Mouse (Mus musculus) olfactory bulb, adult 2 months (tissue): ENCODE measurements around the gene Lrrn2.

Source experiments
- CTCF ChIP-seq: fragments of 200-500 bp; IDR thresholded peaks from 2 replicates; pipeline ENCODE4 v1.5.1; 2012; ENCODE audit warnings: low read depth, mild to moderate bottlenecking, low read length, moderate library complexity; ENCODE audit not compliant: insufficient read depth
- POLR2A ChIP-seq: fragments of 200-500 bp; IDR thresholded peaks from 2 replicates; pipeline ENCODE4 v1.6.1; 2012; ENCODE audit warnings: mild to moderate bottlenecking, low read depth, low read length, moderate library complexity; ENCODE audit not compliant: insufficient read depth

GRCm38 (mm10) chr1:132853312-132853711 is 26.8 kb upstream of the Lrrn2 start:
- TF ChIP-seq POLR2A (no peak), CTCF (no peak)
